Mouse (Mus musculus) gastrocnemius, adult 18-20 months (tissue): ENCODE results near the gene Alg9. TPM values are rescaled to one million over a fixed set of nuclear protein-coding genes. Genes with fewer than 3 reads are reported as not detected.

Source experiments
- DNase-seq: peaks from one replicate; pipeline ENCODE4 v3.0.0; 2021; ENCODE audit warnings: low spot score
- total RNA-seq, 2 experiments: library from RNA; stranded (reverse); gene quantifications; 2 replicates each; pipeline ENCODE4 v1.2.3; 2021

The Alg9 gene
- total RNA-seq, 2 experiments from 2014 or later, result 10.3 to 10.8 TPM

DNA sequence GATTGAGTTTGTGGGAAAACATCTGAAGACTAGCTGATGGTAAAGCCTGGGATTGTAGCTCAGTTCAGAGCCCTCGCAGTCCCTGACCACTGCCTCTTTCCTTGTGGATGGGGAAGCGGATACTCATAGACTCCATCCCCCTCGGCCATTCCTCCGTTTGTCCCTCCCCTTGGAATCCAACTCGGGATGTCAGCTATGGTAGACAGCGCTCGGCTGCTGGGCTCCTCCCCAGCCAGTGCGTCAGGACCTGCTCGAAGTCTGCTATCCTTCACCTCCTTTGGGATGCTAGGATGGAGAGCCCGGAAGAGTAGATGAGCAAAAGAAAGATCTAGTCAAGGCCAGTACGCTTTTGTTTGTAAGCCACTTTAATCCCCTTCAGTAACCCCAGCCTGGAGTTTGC is 75.5 kb downstream of the Alg9 start:
- DNase-seq, result no peak

DNA sequence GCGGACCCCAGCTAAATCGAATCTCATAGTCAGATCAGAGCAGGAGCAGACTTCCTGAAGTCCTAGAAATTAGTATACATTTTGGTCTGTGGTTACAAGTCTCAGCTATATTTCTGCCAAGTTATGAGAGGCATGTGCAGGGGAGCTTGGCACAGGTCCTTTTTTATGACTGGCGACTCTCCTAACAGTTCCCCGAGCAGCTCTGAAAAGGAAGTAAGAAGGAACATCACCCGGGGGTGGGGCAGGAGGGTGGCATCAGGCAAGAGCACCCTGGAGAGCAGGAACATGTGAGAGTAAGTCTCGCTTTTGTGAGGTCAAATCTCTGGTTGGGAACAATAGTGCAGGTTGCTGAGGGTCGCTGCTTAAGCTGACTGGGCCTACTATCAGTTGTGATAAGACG is 75.9 kb downstream of the Alg9 start:
- no peak for DNase-seq

DNA sequence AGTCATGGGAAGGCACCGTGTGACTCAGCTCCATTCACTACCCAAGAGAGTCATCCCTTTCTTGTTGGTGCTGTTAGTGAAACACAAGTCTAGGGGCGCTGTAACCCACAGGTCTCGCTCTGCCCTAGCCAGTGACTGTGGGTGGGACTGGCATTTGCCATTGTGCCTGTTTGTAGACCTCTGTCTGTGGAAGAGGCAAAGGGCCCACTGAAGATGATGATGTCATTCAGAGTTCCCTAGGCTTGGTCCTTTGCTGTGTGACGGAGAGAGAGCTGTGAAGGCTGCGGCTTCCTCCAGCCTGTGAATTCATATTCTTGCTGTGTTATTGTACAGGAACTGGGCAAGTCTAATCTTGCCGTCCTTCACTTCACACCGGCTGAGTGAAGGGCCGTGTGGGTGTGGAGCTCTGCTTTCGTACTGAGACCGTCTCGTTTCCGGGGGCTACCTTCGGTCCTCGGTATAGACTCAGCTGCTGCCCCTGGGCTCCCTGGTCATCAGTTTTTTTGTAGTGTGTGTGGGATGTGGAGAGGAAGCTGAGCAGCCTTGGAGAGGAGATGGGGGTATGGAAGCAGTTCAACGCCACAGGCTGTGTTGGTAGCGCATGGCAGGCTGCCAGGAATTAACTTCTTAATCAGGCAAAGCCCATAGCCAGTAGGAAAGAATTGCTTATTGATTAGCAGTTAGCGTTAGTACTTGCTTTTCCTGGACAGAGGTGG is 78.0 kb downstream of the Alg9 start:
- no peak for DNase-seq

DNA sequence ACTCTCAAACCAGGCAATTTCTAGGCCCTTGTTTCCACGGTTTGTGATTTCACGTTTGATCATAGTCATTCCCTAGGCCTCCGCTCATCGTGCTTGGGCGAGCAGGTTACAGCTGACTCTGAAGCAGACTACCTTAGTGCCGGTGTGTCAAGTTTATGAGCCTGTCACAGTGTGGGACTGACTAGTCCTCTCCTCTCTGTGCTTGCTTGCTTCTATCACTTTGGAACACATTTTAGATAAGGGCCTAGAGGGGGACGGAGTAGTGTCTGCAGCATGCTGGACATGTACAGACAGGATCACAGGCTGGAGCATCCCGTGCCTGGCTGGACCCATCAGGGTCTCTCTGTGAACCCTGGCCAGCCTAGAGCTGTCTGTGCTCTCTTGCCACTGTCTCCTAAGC is 79.6 kb downstream of the Alg9 start:
- no peak for DNase-seq

DNA sequence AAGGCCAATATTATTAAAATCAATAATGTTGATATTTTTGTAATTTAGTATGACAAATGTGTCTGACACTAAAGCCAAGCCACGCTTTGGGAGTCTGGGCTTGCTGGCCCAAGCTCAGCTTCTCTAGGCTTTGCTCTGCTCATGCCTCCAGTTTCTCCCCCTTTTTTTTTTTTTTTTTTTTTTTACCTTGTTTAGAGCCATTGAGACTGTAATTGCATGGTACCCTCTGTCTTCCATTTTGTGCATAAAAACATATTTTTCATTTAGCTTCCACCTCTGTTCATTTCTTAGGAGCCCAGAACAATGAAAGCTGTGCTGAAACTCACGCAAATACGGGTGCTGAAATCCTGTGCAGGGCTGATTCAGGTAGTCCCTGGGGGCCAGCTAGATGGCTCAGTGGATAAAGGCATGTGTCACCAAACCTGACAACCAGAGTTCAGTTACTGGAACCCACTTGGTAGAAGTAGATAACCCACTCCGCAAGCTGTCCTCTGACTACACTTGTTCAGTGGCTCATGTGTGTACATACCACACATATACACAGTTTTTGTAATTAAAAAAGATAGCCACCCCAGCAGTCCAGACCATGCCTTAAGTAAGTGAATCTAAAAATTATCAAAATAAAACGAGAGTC is 80.4 kb downstream of the Alg9 start:
- DNase-seq, result no peak

DNA sequence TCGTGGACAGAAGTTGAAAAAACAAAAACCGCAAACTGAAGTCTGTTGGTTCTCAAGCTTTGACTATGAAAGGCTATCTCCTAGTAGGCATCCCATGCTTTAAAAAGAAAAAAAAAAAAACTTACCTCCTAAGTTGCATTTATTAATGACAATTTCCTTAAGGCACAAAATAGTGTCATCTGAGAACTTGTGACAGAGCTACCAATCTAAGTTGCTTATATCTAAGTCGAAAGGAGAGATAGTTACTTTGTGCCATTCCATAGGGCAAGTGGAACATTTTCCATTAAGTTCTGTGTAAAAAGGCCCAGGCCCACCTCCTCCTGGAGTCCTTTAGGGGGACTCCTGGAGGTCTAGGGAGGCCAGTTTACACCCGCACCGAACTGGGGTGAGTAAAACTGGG is 81.0 kb downstream of the Alg9 start:
- no peak for DNase-seq

DNA sequence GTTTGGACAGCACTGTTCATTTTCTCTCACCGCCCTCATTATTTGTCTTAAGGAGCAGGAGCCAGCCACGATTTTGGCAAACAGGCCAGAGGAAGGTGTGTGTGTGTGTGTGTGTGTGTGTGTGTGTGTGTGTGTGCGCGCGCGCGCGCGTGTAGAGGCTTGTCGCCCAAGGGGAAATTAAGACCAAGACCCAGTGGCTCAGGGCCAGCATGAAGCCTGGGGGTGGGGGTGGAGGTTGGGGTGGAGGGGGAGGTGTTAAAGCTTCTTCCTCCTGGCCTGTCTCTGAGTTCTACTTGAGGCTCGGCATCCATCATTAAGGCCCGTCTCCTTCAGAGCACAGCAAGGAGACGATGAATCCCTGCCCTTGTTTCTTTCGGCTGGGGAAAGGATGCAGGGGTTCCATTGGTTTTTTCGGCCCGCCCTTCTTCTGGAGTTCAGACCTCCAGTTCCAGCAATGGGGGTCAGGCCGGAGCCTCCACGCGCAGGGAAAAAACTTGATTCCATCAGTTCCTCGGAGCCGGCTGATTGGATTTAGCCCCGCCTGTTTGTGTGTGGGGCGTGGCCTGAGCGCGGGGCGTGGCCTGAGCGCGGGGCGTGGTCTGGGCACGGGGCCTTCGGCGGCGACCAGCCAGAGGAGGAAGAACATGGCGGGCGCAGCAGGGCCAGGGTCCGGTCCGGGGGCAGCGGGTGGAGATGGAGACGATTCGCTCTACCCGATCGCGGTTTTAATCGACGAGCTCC is 81.7 kb downstream of the Alg9 start:
- peak; percentile 94 for DNase-seq

DNA sequence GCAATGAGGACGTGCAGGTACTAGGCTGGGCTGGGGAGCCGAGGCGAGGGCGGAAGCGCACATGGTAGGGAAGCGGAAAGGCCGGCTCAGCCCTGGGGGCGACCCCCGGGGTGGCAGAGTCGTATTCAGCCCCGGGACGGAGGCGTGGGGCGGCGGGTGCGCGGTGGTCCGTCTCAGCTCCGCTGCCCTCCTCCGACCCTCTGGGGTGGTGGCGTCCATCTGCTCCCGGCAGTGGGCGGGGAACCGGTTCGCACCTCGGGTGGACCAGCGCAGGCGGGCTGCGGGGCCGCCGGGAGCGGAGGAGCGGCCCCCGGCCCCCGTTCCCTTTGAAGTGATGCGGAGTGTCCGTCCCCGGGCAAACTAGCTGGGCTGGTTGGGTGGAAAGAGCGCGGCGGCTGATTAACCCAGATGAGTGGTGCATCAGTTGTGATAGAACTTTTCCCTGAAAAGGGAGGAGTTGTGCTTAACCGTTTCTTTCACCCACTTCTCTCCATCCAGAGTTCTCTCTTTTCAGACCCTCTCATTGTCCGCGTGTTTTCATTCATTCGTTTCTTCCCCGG is 82.3 kb downstream of the Alg9 start:
- DNase-seq, result no peak

DNA sequence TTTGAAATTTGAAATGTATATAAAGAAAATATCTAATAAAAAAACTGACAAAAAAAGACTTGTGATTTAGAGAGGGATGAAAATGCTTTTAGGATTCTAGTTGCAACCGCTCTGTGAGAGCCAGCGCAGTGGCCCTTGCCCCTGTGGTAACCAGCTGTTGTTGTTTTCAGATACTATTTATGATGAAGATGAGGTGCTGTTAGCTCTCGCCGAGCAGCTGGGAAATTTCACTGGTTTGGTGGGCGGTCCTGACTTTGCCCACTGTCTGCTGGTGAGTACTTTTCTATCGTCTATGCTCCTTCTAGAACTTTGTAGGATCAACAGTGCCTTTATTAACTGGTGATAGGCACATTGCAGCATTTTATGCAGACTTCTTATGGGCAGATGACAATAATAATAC is 83.9 kb downstream of the Alg9 start:
- DNase-seq, result no peak

DNA sequence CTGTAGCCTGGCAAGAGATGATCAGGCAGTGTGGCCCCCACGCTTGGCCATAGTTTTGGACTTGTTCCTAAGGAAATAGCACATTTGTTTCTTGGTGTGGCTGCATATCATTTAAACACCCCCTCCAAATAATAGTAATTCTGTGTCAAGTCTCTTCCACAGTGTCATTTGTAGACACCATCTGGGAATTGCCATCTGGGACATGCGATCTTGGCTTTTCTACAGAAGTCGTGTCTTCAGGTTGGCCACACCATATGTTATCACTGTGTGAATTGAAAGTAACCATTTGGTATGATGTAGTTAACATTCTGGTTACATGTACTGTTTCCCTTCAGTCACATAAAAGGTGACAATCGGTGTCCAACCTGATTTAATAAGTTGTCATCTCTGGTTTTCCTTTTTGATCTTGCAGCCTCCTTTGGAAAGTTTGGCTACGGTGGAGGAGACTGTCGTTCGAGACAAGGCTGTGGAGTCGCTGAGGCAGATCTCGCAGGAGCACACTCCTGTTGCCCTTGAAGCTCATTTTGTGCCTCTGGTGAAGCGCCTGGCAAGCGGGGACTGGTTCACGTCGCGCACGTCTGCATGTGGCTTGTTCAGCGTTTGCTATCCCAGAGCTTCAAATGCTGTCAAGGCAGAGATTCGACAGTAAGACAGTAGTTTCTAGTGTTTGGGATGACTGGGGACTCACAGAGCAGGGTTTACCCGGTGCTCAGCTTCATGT is 86.5 kb downstream of the Alg9 start:
- no peak for DNase-seq

DNA sequence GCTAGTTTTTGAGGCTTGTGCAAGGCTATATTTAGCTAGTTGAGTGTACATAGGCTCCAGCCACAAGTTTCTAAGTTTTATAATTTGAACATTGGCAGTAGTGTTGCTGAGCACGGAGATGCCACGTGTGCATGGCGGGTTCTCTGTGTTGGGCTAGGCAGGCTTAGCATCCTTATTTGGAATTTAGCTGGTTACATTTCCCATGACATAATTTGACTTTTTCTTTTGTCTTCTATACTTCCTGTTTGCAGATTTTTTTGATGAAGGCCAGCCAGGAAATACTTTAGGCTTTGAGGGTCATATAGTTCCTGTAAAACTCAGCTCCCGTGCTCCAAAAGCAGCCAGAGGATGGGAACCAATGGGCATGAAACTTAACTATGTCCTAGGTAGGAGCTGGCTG is 89.0 kb downstream of the Alg9 start:
- DNase-seq, result no peak

DNA sequence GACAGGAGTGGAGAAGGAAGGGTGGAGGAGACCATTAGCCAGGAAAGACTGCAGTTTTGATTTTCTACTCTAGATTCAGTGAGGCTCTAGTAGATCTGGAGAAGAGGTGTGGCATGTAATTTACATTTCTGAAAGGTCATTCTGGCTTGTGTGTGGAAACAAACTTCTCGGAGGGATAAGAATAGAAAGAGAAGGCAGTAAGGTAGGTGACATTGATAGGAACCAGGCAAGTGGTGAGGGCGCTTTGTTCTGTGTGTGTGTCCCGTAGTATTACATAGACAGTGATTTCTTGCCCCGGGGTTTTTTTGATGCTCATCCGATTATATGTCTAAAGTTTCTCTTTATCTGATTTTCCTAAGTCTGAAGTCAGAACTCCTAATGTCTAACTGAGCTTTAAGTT is 90.1 kb downstream of the Alg9 start:
- no peak for DNase-seq

DNA sequence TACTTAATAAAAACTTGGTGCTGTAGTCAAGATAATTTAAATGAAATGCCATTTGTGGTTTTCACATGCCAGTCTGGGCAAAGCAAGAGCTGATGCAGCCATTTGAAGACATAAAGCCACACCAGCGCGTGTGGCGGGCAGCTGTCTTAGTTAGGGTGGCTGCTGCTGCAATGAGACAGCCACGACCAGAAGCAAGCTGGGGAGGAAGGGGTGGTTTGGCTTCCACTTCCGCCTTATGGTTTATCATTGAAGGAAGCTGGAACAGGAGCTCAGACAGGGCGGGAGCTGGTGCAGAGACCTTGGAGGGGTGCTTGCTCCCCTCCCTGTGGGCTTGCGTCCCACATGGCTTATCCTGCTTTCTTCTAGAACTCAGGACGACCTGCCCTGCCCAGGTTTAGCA is 91.0 kb downstream of the Alg9 start:
- DNase-seq, result no peak

DNA sequence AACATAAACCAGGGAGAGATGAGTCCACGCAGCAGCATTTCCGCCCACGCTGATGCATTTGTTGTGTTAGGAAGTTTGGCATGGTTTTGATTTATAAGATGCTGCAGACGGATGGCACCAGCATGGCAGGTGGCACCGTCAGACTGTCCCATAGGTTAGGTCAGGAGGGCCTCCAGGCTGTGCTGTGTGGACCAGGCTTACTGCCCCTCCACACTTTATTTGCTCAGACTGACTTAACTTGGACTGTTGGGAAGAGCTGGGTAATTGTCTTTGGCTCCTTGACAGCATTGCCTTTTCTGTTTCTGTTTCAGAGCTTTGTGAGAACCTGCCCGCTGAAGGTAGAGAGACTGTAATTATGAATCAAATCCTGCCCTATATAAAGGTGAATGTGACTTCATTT is 92.2 kb downstream of the Alg9 start:
- DNase-seq, result no peak

DNA sequence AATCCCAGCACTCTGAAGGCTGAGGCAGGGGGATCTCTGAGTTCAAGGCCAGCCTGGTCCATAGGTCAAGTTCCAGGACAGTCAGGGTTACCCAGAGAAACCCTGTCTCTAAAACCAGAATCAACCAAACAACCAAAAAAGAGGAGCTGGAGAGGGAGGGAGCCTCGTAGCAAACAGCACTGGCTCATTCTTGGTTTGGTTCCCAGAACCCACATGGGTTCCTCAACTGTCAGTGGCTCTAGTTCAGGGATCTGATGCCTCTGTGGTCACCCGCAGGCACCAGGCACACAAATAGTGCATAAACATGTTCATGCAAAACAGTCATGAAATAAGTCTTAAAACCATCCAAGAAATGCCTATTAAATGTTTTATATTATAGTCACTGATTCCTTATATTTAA is 93.4 kb downstream of the Alg9 start:
- DNase-seq, result no peak

DNA sequence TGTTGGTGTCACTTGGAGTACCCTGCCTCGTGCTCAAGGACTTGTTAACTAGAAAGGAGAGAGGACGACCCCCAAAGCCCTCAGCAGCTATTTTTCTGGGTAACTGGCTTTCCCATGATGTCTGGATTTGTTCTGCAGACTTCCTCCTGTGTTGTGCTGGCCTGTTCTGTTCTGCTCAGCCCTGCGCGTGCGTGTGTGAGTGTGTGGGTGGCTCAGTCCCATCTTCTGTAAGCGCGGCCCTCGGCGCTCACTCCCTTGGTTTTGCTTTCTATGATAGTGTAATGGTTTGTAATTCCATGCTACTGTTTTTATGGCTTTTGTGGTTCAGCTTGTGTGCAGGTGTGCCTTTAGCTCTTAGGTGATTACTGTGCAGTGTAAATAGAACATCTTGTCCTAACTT is 98.4 kb downstream of the Alg9 start:
- no peak for DNase-seq

DNA sequence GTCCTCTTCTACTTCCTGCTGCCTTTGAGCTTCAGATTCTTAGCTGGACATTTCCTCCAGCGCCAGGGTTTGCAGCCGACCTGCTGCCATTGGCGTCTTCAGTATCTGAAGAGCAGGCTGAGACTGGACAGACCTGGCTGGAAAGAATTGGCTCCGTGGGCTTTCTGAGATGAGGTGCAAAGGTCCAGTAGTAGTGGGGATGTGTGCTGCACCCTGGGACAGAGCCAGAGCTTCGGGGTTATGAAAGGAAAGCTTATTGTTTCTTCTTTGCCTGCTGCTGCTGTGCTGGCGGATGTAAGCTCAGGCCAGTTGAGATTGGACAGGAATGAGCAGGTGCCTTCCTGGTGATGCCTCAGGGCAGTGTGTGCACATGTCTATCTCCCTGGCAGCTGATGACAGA is 99.2 kb downstream of the Alg9 start:
- DNase-seq, result no peak

DNA sequence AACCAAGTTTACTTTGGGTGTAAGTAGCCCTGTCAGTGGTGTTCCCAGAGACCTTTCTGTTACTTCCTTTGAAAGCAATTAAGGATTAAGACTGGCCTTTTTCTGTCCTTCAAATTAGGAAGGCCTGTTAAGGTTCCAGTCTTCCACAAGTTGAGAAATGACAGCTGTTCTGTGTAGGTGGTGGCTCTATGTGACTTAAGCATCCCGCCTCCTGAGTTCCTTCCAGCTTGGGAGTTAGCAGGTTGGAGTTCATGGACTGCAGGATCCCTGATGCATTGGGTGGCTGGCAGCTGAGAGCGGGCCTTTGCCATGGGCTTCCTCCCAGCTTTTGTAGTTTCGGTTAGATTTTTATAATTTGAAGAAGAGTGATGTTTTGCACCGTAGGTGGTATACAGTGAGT is 100.7 kb downstream of the Alg9 start:
- no peak for DNase-seq

DNA sequence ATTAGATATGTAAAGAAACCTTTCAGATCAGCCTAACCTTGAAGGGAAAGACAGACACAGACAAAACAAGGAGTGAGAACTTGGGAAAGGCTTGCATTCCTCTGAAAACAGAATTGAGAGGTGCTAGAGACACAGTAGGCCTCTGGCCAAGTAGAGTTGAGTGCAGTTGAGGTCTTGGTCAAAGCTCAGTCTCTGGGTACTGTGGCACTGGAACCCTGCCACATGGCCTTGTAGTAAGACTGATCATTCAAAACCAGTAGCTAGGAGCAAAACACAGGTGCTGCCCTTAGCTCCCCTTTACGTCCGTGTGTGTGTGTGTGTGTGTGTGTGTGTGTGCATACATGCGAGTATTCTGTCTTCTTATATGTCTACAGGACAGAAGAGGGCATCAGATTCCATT is 101.5 kb downstream of the Alg9 start:
- no peak for DNase-seq

DNA sequence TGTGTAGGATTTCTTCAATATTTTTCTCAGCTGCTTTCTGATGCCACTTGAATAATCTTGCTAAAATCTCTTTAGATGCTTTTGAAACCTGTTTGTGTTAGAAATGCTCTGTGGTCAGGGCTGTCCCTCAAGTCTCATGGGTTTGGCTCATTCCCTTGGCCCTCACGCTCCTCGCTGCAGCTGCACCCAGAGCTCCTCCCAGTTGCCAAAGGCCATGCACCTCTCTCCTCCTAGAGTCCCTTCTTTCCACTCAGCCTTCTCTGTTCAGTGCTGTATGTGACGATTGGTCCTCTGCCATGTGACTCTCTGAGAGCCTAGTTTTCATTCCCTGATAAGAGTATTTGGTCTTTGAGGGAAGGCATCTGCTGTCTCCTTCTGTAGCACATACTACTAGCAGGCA is 102.6 kb downstream of the Alg9 start:
- DNase-seq, result no peak

DNA sequence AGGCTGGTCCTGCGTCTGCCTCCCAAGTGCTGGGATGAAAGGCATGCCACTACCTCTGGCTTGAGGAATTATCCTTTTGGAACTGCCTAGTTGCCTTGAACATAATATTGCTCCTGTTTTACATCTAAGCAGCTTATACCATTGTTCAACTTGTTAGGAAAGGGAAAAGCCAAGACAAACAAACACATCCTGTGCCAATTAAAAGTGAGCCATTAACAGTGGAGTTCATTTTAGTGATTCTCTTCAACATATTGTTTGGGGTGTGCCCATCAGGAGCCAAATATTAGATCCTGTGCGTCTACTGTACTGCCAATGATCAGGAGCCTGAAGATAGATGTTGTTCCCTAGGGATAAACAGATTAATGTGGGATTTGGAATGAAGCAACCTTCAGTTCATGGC is 107.4 kb downstream of the Alg9 start:
- DNase-seq, result no peak

DNA sequence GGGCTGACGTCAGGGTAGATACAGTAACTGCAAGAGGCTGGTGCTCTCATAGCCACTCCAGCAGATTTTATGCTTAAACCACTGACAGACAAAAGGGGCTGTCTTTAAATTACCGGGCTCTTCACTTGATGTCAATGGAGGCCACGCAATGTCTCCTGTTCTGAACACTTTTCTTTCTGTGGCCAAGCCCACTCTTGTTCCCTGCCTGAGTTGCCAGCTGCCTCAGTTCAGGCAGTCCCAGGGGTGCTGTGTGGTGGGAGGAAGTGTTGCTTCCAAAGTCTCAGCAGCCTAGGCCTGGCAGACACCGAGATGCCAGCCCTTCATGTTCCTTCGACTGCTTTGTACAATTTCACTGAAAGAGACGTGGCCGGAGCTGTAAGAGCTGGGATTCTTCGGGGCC is 109.3 kb downstream of the Alg9 start:
- DNase-seq, result peak; percentile 36
